Mouse (Mus musculus) activated CD4-positive, CD25-positive, alpha-beta regulatory T cell, adult 4 months (primary cell): ENCODE results near the gene Slc37a3. TPM values are rescaled to one million over a fixed set of nuclear protein-coding genes. Genes with fewer than 3 reads are reported as not detected.
A peak's percentile ranks its signal among the peaks of the same experiment; 100 is the strongest.

ENCODE experiments used
- ATAC-seq: one replicate; pipeline ENCODE4 v1.8.0; 2017
- polyA plus RNA-seq, 2 experiments: library from polyadenylated mRNA; unstranded; fragments of 100-300 nt; shearing (Covaris generic); gene quantifications; one replicate each; pipeline ENCODE4 v1.2.1; 2017

The Slc37a3 gene
- polyA plus RNA-seq, 2 experiments from 2014 or later: 41.2 to 43.6 TPM

- no peak for ATAC-seq
Measured at GRCm38 (mm10) chr6:39317854-39318630, 59.4 kb downstream of the Slc37a3 start.

- ATAC-seq: peak; percentile 92
Measured at GRCm38 (mm10) chr6:39316089-39316488, 61.4 kb downstream of the Slc37a3 start.

GRCm38 (mm10) chr6:39314461-39314860 lies 63.0 kb downstream of the Slc37a3 start:
- no peak for ATAC-seq

- peak; percentile 69 for ATAC-seq
Measured at GRCm38 (mm10) chr6:39311786-39312185, 65.7 kb downstream of the Slc37a3 start.

- no peak for ATAC-seq
Measured at GRCm38 (mm10) chr6:39304371-39304874, 73.1 kb downstream of the Slc37a3 start.

GRCm38 (mm10) chr6:39301484-39301883 lies 76.0 kb downstream of the Slc37a3 start:
- ATAC-seq: no peak

GRCm38 (mm10) chr6:39297079-39297478 lies 80.4 kb downstream of the Slc37a3 start:
- no peak for ATAC-seq

- ATAC-seq: no peak
Measured at GRCm38 (mm10) chr6:39296474-39296873, 81.0 kb downstream of the Slc37a3 start.

- no peak for ATAC-seq
Measured at GRCm38 (mm10) chr6:39295727-39296411, 81.6 kb downstream of the Slc37a3 start.

GRCm38 (mm10) chr6:39289721-39290120 lies 87.8 kb downstream of the Slc37a3 start:
- ATAC-seq: no peak

- ATAC-seq: peak; percentile 47
Measured at GRCm38 (mm10) chr6:39287782-39288181, 89.7 kb downstream of the Slc37a3 start.

GRCm38 (mm10) chr6:39286732-39287083 lies 90.8 kb downstream of the Slc37a3 start:
- ATAC-seq: no peak

GRCm38 (mm10) chr6:39286053-39286731 lies 91.3 kb downstream of the Slc37a3 start:
- ATAC-seq: peak; percentile 60

- ATAC-seq: no peak
Measured at GRCm38 (mm10) chr6:39284836-39285235, 92.6 kb downstream of the Slc37a3 start.

Other genes with a start within 250 kb of the Slc37a3 start
- gene Kdm7a, start 170.9 kb downstream of the Slc37a3 start, polyA plus RNA-seq: 10 to 100 TPM; 10.5 to 11.4 TPM
- 10 to 100 TPM; 64.0 to 72.1 TPM for gene Rab19, start 3.5 kb upstream of the Slc37a3 start, polyA plus RNA-seq
- 10 to 100 TPM; 58.4 to 63.4 TPM for gene Mkrn1, start 42.8 kb upstream of the Slc37a3 start, polyA plus RNA-seq
- gene Dennd2a, start 180.2 kb upstream of the Slc37a3 start, polyA plus RNA-seq: 1 to 10 TPM in 1 of 2 experiments, not detected in 1; 1.3 TPM
- 10 to 100 TPM; 21.6 to 27.7 TPM for gene Adck2, start 196.2 kb upstream of the Slc37a3 start, polyA plus RNA-seq
- gene Gm42420, start 208.1 kb upstream of the Slc37a3 start, polyA plus RNA-seq: 1 to 10 TPM in 1 of 2 experiments, not detected in 1; 2.4 TPM
- 10 to 100 TPM; 91.9 to 92.5 TPM for gene Ndufb2, start 214.9 kb upstream of the Slc37a3 start, polyA plus RNA-seq